Mouse (Mus musculus): ENCODE data around the gene Dbr1. TPM values are rescaled to one million over a fixed set of nuclear protein-coding genes. Genes with fewer than 3 reads are reported as not detected.

Gene Dbr1
- total and polyA plus RNA-seq, 3 experiments = 33.9 to 57.5 (median 41.4) TPM

- peak; percentile 66; the same call in 1 of the 2 replicates for TF ChIP-seq MYC (IDR thresholded peaks at IDR 0.05; ENCODE audit: low read depth, low read length)
- TF ChIP-seq ETS1 (conservative IDR thresholded peaks at IDR 0.05; ENCODE audit: low read depth, low read length) = 0 out of 2 replicates have a peak, but pooled peaks have one; percentile 19
- no peak for TF ChIP-seq RAD21 (IDR thresholded peaks at IDR 0.05; ENCODE audit: low read depth, low read length)
- TF ChIP-seq CTCF (conservative IDR thresholded peaks at IDR 0.05 in 1 of 2, IDR thresholded peaks at IDR 0.05 in 1 of 2; ENCODE audit: low read depth in 2 of 2, low read length in 2 of 2) = no peak
- TF ChIP-seq UBTF (IDR thresholded peaks at IDR 0.05; ENCODE audit: low read depth, low read length) = peak; percentile 70; the same call in 1 of the 2 replicates
- TF ChIP-seq RCOR1 (conservative IDR thresholded peaks at IDR 0.05; ENCODE audit: low read depth, low read length) = no peak
- no peak for TF ChIP-seq MAFK (IDR thresholded peaks at IDR 0.05; ENCODE audit: insufficient replicate concordance, low read length)
- no peak for TF ChIP-seq E2F4 (IDR thresholded peaks at IDR 0.05; ENCODE audit: insufficient replicate concordance, low read depth, low read length)
- TF ChIP-seq SIN3A (IDR thresholded peaks at IDR 0.05; ENCODE audit: low read length) = peak; percentile 83
- no peak for TF ChIP-seq POLR2AphosphoS2 (IDR thresholded peaks at IDR 0.05; ENCODE audit: low read depth, low read length)
- TF ChIP-seq ELF1 (IDR thresholded peaks at IDR 0.05; ENCODE audit: low read depth, low read length) = peak; percentile 64
- TF ChIP-seq EP300 (IDR thresholded peaks at IDR 0.05; ENCODE audit: low read length) = no peak
- no peak for TF ChIP-seq MAZ (IDR thresholded peaks at IDR 0.05; ENCODE audit: low read depth, low read length)
- TF ChIP-seq IRF4 (IDR thresholded peaks at IDR 0.05; ENCODE audit: low read depth, low read length) = peak; percentile 38; the same call in 1 of the 2 replicates
- 0 out of 2 replicates have a peak, but pooled peaks have one; percentile 39 for TF ChIP-seq MEF2A (IDR thresholded peaks at IDR 0.05; ENCODE audit: borderline replicate concordance, low read depth, low read length)
- peak; percentile 59; the same call in 1 of the 2 replicates for TF ChIP-seq MXI1 (IDR thresholded peaks at IDR 0.05; ENCODE audit: low read depth, low read length)
- peak; percentile 59; the same call in 1 of the 2 replicates for TF ChIP-seq BHLHE40 (IDR thresholded peaks at IDR 0.05; ENCODE audit: low read depth, low read length)
Measured at GRCm38 (mm10) chr9:99568347-99569070, 7.1 kb upstream of the Dbr1 start, which contains the start of gene Armc8 (continued).

- peaks cover 18% of the 10 kb centered on the region for H3K79me2 ChIP-seq (replicated peaks; ENCODE audit: control insufficient read depth, extremely low read depth, insufficient read depth, poor library complexity, severe bottlenecking)
- H3K27me3 ChIP-seq (replicated peaks) = no peaks in the 10 kb centered on the region
- H3K9me3 ChIP-seq (replicated peaks; ENCODE audit: low read length) = no peaks in the 10 kb centered on the region
- TF ChIP-seq UBTF (IDR thresholded peaks at IDR 0.05; ENCODE audit: low read depth, low read length) (no peak), TBP (conservative IDR thresholded peaks at IDR 0.05; ENCODE audit: low read depth, low read length) (no peak), GABPA (IDR thresholded peaks at IDR 0.05; ENCODE audit: insufficient replicate concordance, low read depth, low read length) (no peak), MAX (IDR thresholded peaks at IDR 0.05; ENCODE audit: low read length) (no peak), EP300 (IDR thresholded peaks at IDR 0.05; ENCODE audit: low read length) (0 out of 2 replicates have a peak, but pooled peaks have one; percentile 21)
- peak overlapping the region; percentile 11; the same call in 1 of the 2 replicates for H3K4me2 ChIP-seq (ENCODE audit: insufficient read depth, low read depth, poor library complexity, severe bottlenecking)
- DNase-seq (ENCODE audit: extremely low read depth) = no peak
- in situ Hi-C loops (cut with MboI; ENCODE audit: low pct_ligation_motif_present, low pct_unique_long_range_greater_than_20kb, low sequenced_read_pairs) = no loop called here
- H3K36me3 ChIP-seq (replicated peaks in 1 of 2; ENCODE audit: control insufficient read depth in 1 of 2, insufficient read depth in 1 of 2, low read length in 1 of 2) = peaks cover 0 to 2% of the 10 kb centered on the region in 2 experiments
- peak overlapping the region; percentile 90 for H3K9ac ChIP-seq (ENCODE audit: insufficient read depth, low read depth)
- peak overlapping the region; percentile 69 to 96 (median 78) for H3K4me3 ChIP-seq (replicated peaks in 1 of 3; ENCODE audit: low read depth in 2 of 3, low read length in 2 of 3, poor library complexity in 1 of 3)
- no peak overlapping the region; the same call in 1 of the 2 replicates for H3K27ac ChIP-seq (ENCODE audit: insufficient read depth, low read depth)
- peaks cover 0 to 15% of the 10 kb centered on the region in 2 experiments; a peak in 3 of 4 replicates for H3K4me1 ChIP-seq (ENCODE audit: control insufficient read depth in 1 of 2, insufficient read depth in 2 of 2)
- dilution Hi-C loops (cut with MboI; ENCODE audit: extremely low pct_ligation_motif_present, extremely low pct_unique_long_range_greater_than_20kb, low sequenced_read_pairs) = no loop called here
Measured at GRCm38 (mm10) chr9:99569071-99569397, 6.6 kb upstream of the Dbr1 start.
